Mouse (Mus musculus) midbrain, embryonic 14.5 days (tissue): ENCODE data around the gene Tmsb15l. TPM values are rescaled to one million over a fixed set of nuclear protein-coding genes. Genes with fewer than 3 reads are reported as not detected.
A peak's percentile ranks its signal among the peaks of the same experiment; 100 is the strongest.
"Not testable (repeated sequence)": the region's sequence is repeated elsewhere in the genome, so short reads cannot be mapped to it uniquely, and the experiment has no call there.

ENCODE experiments used
- ATAC-seq: fragments of 200-750 bp; cut with Nextera tagmentation; 2 replicates; pipeline ENCODE4 v1.8.0; 2017; ENCODE audit warnings: moderate number of reproducible peaks, moderate library complexity; ENCODE audit not compliant: low FRiP score, low TSS enrichment
- DNase-seq: peaks from one replicate; pipeline ENCODE4 v3.0.0-alpha.2; 2015
- H3K27ac ChIP-seq: fragments of 300-500 bp; sonication (generic); replicated peaks from 2 replicates; pipeline ENCODE4 v1.5.1; 2014; ENCODE audit warnings: mild to moderate bottlenecking, low read depth, low read length, moderate library complexity
- H3K27me3 ChIP-seq: fragments of 300-500 bp; sonication (generic); 2 replicates; pipeline ENCODE4 v1.6.1; 2014; ENCODE audit warnings: low read length, control low read depth, mixed read lengths; ENCODE audit not compliant: control insufficient read depth, insufficient read depth
- H3K36me3 ChIP-seq: fragments of 300-500 bp; sonication (generic); 2 replicates; pipeline ENCODE4 v1.6.1; 2014; ENCODE audit warnings: low read length, control low read depth; ENCODE audit not compliant: control insufficient read depth, insufficient read depth
- H3K4me1 ChIP-seq: fragments of 300-500 bp; sonication (generic); 2 replicates; pipeline ENCODE4 v1.6.1; 2014; ENCODE audit warnings: mild to moderate bottlenecking, antibody characterized with exemption, low read length, control low read depth; ENCODE audit not compliant: control insufficient read depth, insufficient read depth
- H3K4me2 ChIP-seq: fragments of 300-500 bp; sonication (generic); 2 replicates; pipeline ENCODE4 v1.6.1; 2014; ENCODE audit warnings: mild to moderate bottlenecking, low read length, moderate library complexity
- H3K4me3 ChIP-seq: fragments of 300-500 bp; sonication (generic); replicated peaks from 2 replicates; pipeline ENCODE4 v1.5.1; 2014; ENCODE audit warnings: low read depth, low read length
- H3K9ac ChIP-seq: fragments of 300-500 bp; sonication (generic); replicated peaks from 2 replicates; pipeline ENCODE4 v1.6.1; 2014; ENCODE audit warnings: mild to moderate bottlenecking, low read length, moderate library complexity
- H3K9me3 ChIP-seq: fragments of 300-500 bp; sonication (generic); 2 replicates; pipeline ENCODE4 v1.6.1; 2016; ENCODE audit warnings: low read length, control low read depth, mixed read lengths; ENCODE audit not compliant: control insufficient read depth
- WGBS: fragments of 180-500 bp; shearing (Covaris S2); extraction: QIAGEN DNeasy Blood & Tissue Kit; methylation state at CpG from one replicate; pipeline ENCODE4 v1.1.7; 2014; 5-methylcytosine and 5-hydroxymethylcytosine counted together
- polyA plus RNA-seq: library from polyadenylated mRNA; unstranded; fragments of >200 nt; fragmentation: Nextera tagmentation; extraction: Ambion mirVana; gene quantifications from 2 replicates; pipeline ENCODE4 v1.2.1, GENCODE M21; 2014

Gene Tmsb15l
- polyA plus RNA-seq, 1 experiment from 2014 or later = 10.4 TPM

DNA sequence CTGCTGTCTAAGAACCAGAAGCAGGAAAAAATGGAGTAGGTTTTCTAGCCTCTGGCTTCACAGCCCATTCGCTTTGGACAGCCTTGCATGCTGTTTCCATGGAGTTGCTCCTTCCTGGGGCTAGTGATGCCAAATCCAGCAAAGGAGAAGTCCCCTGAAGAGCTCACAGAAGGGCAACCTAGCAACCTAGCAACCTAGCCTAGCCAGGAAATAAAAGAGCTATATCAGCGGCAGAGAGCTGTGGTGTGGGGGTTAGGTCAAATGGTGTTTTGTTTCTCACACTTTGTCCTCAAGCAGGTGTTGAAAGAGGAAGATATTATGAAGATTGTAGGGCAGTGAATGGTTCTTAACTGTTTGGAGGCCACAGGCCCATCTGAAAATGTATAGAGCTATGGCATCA lies 14.6 kb upstream of the Tmsb15l start:
- Histone ChIP-seq H3K9ac (no peak overlapping the region), H3K36me3 (no peaks in the 10 kb centered on the region), H3K4me3 (no peak overlapping the region), H3K4me2 (peak overlapping the region; percentile 52), H3K4me1 (peaks cover 8% of the 10 kb centered on the region; the same call in 1 of the 2 replicates), H3K27me3 (no peaks in the 10 kb centered on the region), H3K9me3 (no peaks in the 10 kb centered on the region), H3K27ac (no peak overlapping the region)
- 44% methylated on average over 2 of the region's 2 CpGs for WGBS
- DNase-seq (peak; percentile 3), ATAC-seq (no peak)

DNA sequence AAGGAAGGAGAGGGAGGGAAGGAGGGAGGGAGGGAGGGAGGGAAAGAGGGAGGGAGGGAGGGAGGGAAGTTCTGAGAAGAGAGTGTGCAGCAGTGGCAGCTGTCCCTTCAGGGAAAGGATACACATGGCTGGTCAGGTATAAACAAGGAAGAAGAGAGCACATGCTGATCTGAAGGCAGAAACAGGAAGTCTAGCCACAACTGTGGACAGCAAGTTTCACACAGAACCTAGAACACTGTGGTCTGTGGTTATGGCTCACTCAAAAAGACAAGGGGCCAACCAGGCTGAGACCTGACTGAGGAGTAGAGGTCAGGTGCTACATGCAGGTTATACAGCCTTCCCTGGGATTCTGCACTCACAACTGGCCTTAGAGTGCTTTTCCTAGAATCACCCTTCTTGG lies 9.4 kb upstream of the Tmsb15l start:
- ATAC-seq (no peak), DNase-seq (no peak)
- no peaks in the 10 kb centered on the region for H3K9me3 ChIP-seq

DNA sequence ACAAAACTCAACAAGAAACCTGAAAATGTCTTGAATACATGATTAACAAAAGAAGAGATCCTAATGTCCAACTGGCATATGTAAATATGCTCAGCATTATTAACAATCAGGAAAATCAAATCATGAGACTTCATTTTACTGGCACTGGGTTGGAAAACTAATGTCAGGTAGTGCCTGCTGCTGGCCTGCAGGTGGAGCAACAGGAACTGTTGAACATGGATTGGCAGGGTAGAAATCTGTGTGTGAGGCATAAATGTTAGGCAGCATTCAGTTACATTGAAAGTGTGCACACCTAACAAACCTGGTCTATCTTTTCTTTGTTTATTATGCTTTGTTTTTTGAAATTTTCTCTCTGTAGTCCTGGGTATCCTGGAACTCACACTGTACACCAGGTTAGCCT lies 1.9 kb upstream of the Tmsb15l start:
- ATAC-seq (no peak), DNase-seq (peak; percentile 39)
- Histone ChIP-seq H3K4me1 (no peaks in the 10 kb centered on the region), H3K27me3 (no peaks in the 10 kb centered on the region), H3K36me3 (no peaks in the 10 kb centered on the region), H3K9ac (no peak overlapping the region), H3K9me3 (no peaks in the 10 kb centered on the region), H3K4me3 (no peak overlapping the region), H3K27ac (no peak overlapping the region), H3K4me2 (no peak overlapping the region)

More for the DNA sequence above, 9.4 kb upstream of the Tmsb15l start:
- Histone ChIP-seq H3K4me3 (no peak overlapping the region), H3K27ac (no peak overlapping the region), H3K4me2 (no peak overlapping the region), H3K27me3 (no peaks in the 10 kb centered on the region), H3K9ac (no peak overlapping the region), H3K36me3 (no peaks in the 10 kb centered on the region), H3K4me1 (no peaks in the 10 kb centered on the region)

DNA sequence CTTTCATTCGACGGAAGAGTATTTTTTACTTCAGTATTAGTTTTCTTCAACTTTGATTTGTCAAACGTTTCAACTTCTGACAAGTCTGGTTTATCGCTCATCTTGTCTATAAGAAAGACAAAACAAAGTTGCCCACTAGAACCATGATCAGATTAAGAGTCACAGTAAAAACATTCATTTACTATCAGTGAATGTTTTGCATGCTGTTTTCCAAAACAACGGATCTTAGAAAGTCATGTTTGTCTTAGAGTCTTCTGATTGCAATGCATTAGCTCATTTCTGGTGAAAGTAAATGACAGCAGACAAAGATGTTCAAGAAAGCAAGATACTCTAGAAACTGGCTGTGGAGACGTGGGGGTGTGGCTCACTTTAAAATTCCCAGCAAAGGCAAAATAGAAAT lies 1.3 kb downstream of the Tmsb15l start, which contains the start of gene Tmsb15b2:
Gene Tmsb15b2, minus strand, starts transcription at position 101 of the 400 bp plus-strand sequence.
- not testable (repeated sequence) for H3K9me3 ChIP-seq

DNA sequence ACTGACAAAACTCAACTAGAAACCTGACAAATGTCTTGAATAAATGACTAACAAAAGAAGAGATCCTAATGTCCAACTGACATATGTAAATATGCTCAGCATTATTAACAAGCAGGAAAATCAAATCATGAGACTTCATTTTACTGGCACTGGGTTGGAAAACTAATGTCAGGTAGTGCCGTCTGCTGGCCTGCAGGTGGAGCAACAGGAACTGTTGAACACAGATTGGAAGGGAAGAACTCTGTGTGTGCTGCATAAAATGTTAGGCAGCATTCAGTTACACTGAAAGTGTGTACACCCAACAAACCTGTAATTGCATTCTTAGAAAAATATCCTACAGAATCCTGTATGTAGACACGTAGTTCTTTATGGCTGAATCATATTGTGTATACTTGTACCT lies 17.0 kb downstream of the Tmsb15l start:
- Histone ChIP-seq H3K27ac (no peak overlapping the region), H3K4me3 (no peak overlapping the region), H3K4me2 (no peak overlapping the region), H3K36me3 (no peaks in the 10 kb centered on the region), H3K4me1 (no peaks in the 10 kb centered on the region), H3K9me3 (no peaks in the 10 kb centered on the region), H3K27me3 (no peaks in the 10 kb centered on the region), H3K9ac (no peak overlapping the region)
- 30% methylated on average over 2 of the region's 2 CpGs for WGBS
- no peak for ATAC-seq
- peak; percentile 62 for DNase-seq

More for the DNA sequence above, 1.3 kb downstream of the Tmsb15l start, which contains the start of gene Tmsb15b2:
- peak within 1 kb of the TSS; percentile 46; the same call in 1 of the 2 replicates for H3K9ac ChIP-seq
- H3K4me2 ChIP-seq = peak within 1 kb of the TSS; percentile 55
- not testable (repeated sequence) for H3K36me3 ChIP-seq, H3K4me1 ChIP-seq, DNase-seq, H3K27ac ChIP-seq, H3K27me3 ChIP-seq, ATAC-seq
- WGBS = 88% methylated on average over 6 of the region's 6 CpGs
- peak within 1 kb of the TSS; percentile 42 for H3K4me3 ChIP-seq

DNA sequence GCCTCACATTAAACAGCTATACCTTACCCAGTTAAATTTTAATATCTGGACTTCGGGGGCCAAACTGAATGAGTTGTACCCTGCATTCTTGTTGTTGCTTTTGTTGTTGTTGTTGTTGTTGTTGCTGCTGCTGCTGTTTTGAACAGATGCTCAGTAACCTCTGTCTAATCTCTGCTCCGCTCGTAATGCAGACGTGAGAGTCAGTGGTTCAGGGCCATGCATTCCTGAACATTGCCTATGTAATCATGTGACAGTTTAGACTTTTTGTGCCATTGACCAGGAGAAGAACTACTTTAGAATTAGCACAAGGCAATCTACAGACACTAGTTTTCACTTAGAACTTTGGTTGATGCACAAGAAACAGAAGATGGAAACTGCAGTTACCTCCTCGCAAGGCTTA lies 18.4 kb downstream of the Tmsb15l start:
- DNase-seq, H3K36me3 ChIP-seq, H3K27ac ChIP-seq, H3K4me1 ChIP-seq, H3K9me3 ChIP-seq, H3K27me3 ChIP-seq: not testable (repeated sequence)
- 0 out of 2 replicates have a peak overlapping the region, but pooled peaks have one; percentile 12 for H3K9ac ChIP-seq
- peak overlapping the region; percentile 37; the same call in 1 of the 2 replicates for H3K4me3 ChIP-seq
- 56% methylated on average over 5 of the region's 5 CpGs for WGBS
- 0 out of 2 replicates have a peak, but pooled peaks have one; percentile 4 for ATAC-seq
- H3K4me2 ChIP-seq = peak overlapping the region; percentile 48

DNA sequence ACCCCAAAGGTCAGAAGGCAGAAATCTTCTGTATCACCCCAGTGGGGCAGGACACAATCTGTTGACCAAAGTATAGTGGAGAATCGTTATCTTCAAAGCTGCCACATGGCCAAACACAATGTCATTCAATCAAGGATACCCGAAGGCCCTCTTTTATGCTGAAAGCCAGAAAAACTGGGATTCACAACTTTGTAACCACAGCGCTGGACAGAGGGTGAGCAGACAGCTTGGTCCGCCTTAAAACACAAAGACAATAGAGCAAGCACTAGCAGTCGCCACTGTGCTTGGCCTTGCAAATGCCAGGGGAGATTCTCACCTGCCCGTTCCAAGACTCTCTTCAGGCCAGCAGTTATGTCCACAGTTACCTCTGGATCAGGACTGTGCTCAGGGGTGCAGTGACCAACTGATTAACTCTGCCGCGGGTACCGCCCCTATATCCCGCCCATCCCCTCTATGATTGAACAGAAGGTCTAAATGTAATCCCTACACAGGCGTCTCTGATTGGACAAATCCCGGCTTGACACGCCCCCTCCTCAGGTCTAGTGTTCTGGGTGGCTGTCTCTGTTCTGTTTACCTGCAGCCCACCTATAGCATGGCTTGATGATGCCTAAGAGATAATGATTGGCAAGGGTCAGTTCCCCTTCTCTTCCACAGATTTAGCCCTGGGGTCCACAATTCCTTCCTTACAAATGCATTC lies 18.9 kb downstream of the Tmsb15l start:
- peak overlapping the region; percentile 37 for H3K4me3 ChIP-seq
- H3K9me3 ChIP-seq, H3K27ac ChIP-seq, H3K4me1 ChIP-seq, H3K27me3 ChIP-seq, H3K36me3 ChIP-seq: not testable (repeated sequence)
- H3K4me2 ChIP-seq = peak overlapping the region; percentile 48
- ATAC-seq = peak; percentile 99
- H3K9ac ChIP-seq = peak overlapping the region; percentile 26; the same call in 1 of the 2 replicates
- 31% methylated on average over 13 of the region's 13 CpGs for WGBS
- peak; percentile 84 for DNase-seq

DNA sequence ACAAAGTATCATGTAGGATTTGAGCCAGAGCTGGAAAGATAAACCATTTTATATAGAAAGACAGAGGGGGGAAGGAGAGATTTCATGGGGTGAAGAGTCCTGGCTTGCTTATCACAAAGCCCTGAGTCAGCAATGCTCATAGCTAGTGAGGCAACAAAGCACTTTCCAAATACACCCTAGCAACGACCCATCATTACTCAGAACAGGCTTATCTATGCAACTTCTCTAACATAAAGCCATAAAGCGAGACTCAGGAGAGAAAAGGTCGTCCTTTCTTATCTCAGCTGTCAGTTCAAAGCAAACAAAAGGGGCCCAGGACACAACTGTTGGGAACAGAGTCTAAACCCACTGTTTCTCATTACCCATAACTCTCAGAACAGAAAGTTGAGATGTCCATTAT lies 38.7 kb downstream of the Tmsb15l start:
- no peak overlapping the region for H3K27ac ChIP-seq
- H3K4me2 ChIP-seq = no peak overlapping the region
- H3K4me3 ChIP-seq = no peak overlapping the region
- H3K36me3 ChIP-seq = no peaks in the 10 kb centered on the region
- H3K27me3 ChIP-seq = no peaks in the 10 kb centered on the region
- no peak for ATAC-seq
- 50% methylated on average over 3 of the region's 3 CpGs for WGBS
- H3K9me3 ChIP-seq = no peaks in the 10 kb centered on the region
- DNase-seq = no peak
- H3K4me1 ChIP-seq = no peaks in the 10 kb centered on the region
- no peak overlapping the region for H3K9ac ChIP-seq

DNA sequence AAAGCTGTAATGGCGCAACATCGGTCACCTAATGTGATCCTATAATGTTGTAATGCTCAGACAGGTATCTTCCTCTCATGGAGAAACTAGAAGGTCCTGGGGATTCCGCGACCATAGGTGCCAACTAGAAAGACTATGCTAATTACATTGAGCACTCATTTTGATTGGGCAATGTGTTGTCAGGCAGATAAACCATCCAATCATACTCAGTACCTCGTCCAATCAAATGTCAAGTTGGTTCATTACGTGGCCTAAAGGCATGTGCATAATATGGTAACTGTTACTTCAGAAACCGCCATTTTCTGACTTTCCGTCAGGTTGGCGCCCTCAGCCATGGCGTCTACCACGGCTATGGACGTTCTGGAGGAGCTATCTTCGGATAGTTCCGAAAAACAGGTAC lies 49.6 kb downstream of the Tmsb15l start, which contains the start of gene H2bfm:
Gene H2bfm, plus strand, starts transcription at position 295 of the 400 bp plus-strand sequence.
- no peak within 1 kb of the TSS for H3K9ac ChIP-seq
- no peak within 1 kb of the TSS for H3K4me3 ChIP-seq
- H3K27ac ChIP-seq = no peak within 1 kb of the TSS
- no peaks in the 10 kb centered on the region for H3K27me3 ChIP-seq
- H3K9me3 ChIP-seq = no peaks in the 10 kb centered on the region; the same call in 1 of the 2 replicates
- DNase-seq = no peak
- ATAC-seq = no peak
- 91% methylated on average over 14 of the region's 14 CpGs for WGBS
- no peaks in the 10 kb centered on the region for H3K4me1 ChIP-seq
- H3K36me3 ChIP-seq = no peaks in the 10 kb centered on the region
- H3K4me2 ChIP-seq = no peak within 1 kb of the TSS
